Mouse (Mus musculus): Measurements from ENCODE around the gene Drd3.

The Drd3 gene

GRCm38 (mm10) chr16:43753751-43754150 is at the start of gene Drd3:
Gene Drd3, plus strand, starts transcription at chr16:43754026.
- DNase-seq (ENCODE audit: extremely low spot score) = peak; percentile 25

GRCm38 (mm10) chr16:43708335-43709061 is 45.3 kb upstream of the Drd3 start:
- DNase-seq (ENCODE audit: extremely low spot score) = no peak

GRCm38 (mm10) chr16:43709062-43709413 is 44.8 kb upstream of the Drd3 start:
- DNase-seq (ENCODE audit: extremely low spot score) = no peak

- no peak for DNase-seq (ENCODE audit: extremely low spot score)
Measured at GRCm38 (mm10) chr16:43709432-43710133, 44.2 kb upstream of the Drd3 start.

GRCm38 (mm10) chr16:43710134-43710475 is 43.7 kb upstream of the Drd3 start:
- no peak for DNase-seq (ENCODE audit: extremely low spot score)

GRCm38 (mm10) chr16:43710651-43711050 is 43.2 kb upstream of the Drd3 start:
- DNase-seq (ENCODE audit: extremely low spot score) = no peak

- no peak for DNase-seq (ENCODE audit: extremely low spot score)
Measured at GRCm38 (mm10) chr16:43711361-43711760, 42.5 kb upstream of the Drd3 start.

- no peak for DNase-seq (ENCODE audit: extremely low spot score)
Measured at GRCm38 (mm10) chr16:43724444-43724843, 29.4 kb upstream of the Drd3 start.

GRCm38 (mm10) chr16:43729506-43730221 is 24.2 kb upstream of the Drd3 start:
- DNase-seq (ENCODE audit: extremely low spot score) = no peak

- no peak for DNase-seq (ENCODE audit: extremely low spot score)
Measured at GRCm38 (mm10) chr16:43730281-43730680, 23.5 kb upstream of the Drd3 start.

- DNase-seq (ENCODE audit: extremely low spot score) = no peak
Measured at GRCm38 (mm10) chr16:43732496-43732895, 21.3 kb upstream of the Drd3 start.

GRCm38 (mm10) chr16:43732900-43733299 is 20.9 kb upstream of the Drd3 start:
- DNase-seq (ENCODE audit: extremely low spot score) = no peak

- DNase-seq (ENCODE audit: extremely low spot score) = no peak
Measured at GRCm38 (mm10) chr16:43737933-43738332, 15.9 kb upstream of the Drd3 start.

- DNase-seq (ENCODE audit: extremely low spot score) = no peak
Measured at GRCm38 (mm10) chr16:43740936-43741335, 12.9 kb upstream of the Drd3 start.

- DNase-seq (ENCODE audit: extremely low spot score) = no peak
Measured at GRCm38 (mm10) chr16:43748424-43748823, 5.4 kb upstream of the Drd3 start.

- no peak for DNase-seq (ENCODE audit: extremely low spot score)
Measured at GRCm38 (mm10) chr16:43752900-43753299, 926 bp upstream of the Drd3 start.

- DNase-seq (ENCODE audit: extremely low spot score) = no peak
Measured at GRCm38 (mm10) chr16:43772358-43772757, 18.5 kb downstream of the Drd3 start.

GRCm38 (mm10) chr16:43772766-43773165 is 18.9 kb downstream of the Drd3 start:
- no peak for DNase-seq (ENCODE audit: extremely low spot score)

GRCm38 (mm10) chr16:43773506-43773905 is 19.7 kb downstream of the Drd3 start:
- DNase-seq (ENCODE audit: extremely low spot score) = no peak

- DNase-seq (ENCODE audit: extremely low spot score) = no peak
Measured at GRCm38 (mm10) chr16:43776886-43777285, 23.1 kb downstream of the Drd3 start.

GRCm38 (mm10) chr16:43799541-43799940 is 45.7 kb downstream of the Drd3 start:
- no peak for DNase-seq (ENCODE audit: extremely low spot score)

GRCm38 (mm10) chr16:43800119-43800721 is 46.4 kb downstream of the Drd3 start:
- peak; percentile 8 for DNase-seq (ENCODE audit: extremely low spot score)

Measured in embryo, embryonic 9.5 days (tissue).